Mouse (Mus musculus) heart, adult 18-20 months (tissue): Measurements from ENCODE around the gene St3gal5. TPM values are rescaled to one million over a fixed set of nuclear protein-coding genes. Genes with fewer than 3 reads are reported as not detected.

Source experiments
- total RNA-seq, 2 experiments: library from RNA; stranded (reverse); gene quantifications; 2 replicates each; pipeline ENCODE4 v1.2.3; 2021

Gene St3gal5
- total RNA-seq, 2 experiments from 2014 or later, result 62.4 to 70.3 TPM

Other genes starting within 250 kb of the St3gal5 start
- 100 to 1,000 TPM; 130 to 137 TPM for gene Ptcd3, start 188.8 kb upstream of the St3gal5 start, total RNA-seq
- 10 to 100 TPM; 39.9 to 50.0 TPM for gene Polr1a, start 188.5 kb upstream of the St3gal5 start, total RNA-seq
- gene Atoh8, start 138.0 kb downstream of the St3gal5 start, total RNA-seq, result 1 to 10 TPM; 8.3 to 9.1 TPM
- gene Sftpb, start 207.0 kb downstream of the St3gal5 start, total RNA-seq, result not detected
- gene Usp39, start 247.6 kb downstream of the St3gal5 start, total RNA-seq, result 10 to 100 TPM; 15.9 to 16.1 TPM
- 1 to 10 TPM; 8.4 to 8.5 TPM for gene 0610030E20Rik, start 249.7 kb downstream of the St3gal5 start, total RNA-seq